Mouse (Mus musculus) kidney, postnatal 4 days (tissue): Measurements from ENCODE around the gene Gpa33.
"Not testable (repeated sequence)": the region's sequence is repeated elsewhere in the genome, so short reads cannot be mapped to it uniquely, and the experiment has no call there.

Experiments
- DNase-seq, 2 experiments: peaks; one replicate each; pipeline ENCODE4 v3.0.0; 2021; ENCODE audit warnings: mixed read lengths in 2 of 2

Gpa33 gene

DNA sequence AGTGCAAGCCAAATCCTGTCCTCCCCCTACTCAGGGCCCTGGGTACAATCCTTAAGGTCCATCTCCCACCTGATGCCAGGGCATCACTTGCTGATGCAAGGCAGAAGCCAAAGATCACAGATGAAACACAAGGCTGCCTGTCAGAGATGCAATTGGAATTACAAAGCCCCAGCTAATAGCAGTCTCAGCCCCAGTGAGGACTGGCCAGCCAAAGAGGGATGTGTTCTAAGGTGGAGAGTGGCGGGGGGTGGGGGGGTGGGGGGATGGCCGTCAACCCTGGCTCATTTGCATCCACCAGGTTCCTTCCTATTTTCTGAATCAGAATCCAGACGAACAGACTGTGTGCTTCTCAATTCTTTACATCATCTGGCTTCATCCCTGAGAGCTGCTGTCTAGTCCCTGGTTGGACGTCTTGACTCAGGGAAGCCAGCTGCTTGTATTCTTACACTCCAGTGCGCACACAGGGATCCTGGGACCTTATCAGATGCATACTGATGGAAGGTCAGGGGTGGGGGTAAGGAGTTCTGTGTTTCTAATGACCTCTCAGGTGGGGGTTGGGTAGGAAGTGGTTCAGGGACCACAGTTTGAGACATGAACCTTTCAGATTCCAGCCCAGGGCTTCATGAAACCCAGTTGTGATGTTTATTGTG is 5.2 kb downstream of the Gpa33 start:
- DNase-seq: no peak

DNA sequence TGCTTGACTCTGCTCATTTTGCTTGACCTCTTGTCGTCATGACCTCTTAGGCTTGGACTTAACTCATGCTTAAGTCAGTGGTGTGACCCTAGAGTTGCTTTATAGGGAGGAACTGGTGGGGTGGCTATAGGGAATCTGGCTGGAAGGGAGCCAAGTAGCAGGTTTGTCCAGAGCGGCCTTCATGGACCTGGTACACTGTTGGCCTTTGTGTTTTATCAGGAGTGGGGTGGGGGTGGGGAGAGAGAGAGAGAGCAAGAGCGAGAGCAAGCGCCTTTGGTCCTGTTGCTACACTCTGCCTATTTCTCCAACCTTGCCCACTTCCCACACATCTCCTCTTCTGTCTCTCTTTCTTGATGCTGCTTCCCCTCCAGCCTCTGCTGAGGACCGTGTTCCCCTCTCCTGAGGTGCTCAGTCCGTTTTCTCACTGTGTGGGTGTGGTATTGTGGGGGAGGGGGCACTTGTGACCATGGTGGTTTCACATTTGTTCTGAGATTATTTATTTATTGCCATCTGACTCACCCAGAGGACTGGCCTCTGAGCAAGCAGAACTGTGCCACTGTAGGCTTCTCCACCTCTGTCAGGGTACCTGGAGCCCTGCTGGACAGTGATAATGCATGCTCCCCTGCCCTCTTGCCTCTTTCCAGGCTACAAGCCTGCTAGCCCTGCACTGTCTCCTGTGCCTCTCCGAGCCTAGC is 7.4 kb downstream of the Gpa33 start:
- peak in 1 of 2 experiments; percentile 8 for DNase-seq

DNA sequence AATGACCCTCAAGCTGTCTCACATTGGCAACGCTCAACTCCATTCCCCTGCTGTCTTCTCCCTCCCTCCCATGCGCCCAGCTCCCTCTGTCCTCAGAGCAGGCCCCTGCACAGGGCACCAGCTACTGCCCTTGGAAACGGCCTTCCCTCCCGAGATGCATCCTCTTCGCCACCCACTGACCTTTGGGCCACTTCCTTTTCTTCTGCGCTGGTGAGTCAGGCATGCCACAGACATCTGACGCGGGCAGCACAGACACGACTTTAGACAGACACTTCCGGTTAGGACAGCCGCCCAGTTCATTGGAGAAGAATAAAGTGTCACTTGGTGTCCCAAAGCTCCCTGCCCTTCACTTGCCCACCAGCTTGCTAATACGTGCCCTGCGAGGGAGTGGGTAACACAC is 8.1 kb downstream of the Gpa33 start:
- peak in 1 of 2 experiments; percentile 36 for DNase-seq

DNA sequence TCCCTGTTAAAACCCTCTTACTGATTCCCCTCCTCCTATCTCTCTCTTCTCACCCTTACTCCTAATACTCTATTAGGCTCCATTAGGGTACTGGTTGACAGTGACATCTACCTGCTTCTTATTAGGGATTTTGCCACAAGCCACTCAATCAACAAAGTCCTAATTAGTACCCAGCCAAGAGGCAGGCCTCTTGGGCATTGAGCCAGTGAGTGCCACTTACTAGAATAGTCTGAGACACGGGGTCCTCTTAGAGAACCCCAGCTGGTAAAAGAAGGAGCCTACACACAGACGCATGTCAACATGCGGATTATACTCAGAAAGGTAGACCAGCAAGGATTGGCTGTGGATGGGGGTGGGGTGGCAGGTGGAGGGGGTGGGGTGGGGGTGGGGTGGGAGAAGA is 9.1 kb downstream of the Gpa33 start:
- DNase-seq: no peak

DNA sequence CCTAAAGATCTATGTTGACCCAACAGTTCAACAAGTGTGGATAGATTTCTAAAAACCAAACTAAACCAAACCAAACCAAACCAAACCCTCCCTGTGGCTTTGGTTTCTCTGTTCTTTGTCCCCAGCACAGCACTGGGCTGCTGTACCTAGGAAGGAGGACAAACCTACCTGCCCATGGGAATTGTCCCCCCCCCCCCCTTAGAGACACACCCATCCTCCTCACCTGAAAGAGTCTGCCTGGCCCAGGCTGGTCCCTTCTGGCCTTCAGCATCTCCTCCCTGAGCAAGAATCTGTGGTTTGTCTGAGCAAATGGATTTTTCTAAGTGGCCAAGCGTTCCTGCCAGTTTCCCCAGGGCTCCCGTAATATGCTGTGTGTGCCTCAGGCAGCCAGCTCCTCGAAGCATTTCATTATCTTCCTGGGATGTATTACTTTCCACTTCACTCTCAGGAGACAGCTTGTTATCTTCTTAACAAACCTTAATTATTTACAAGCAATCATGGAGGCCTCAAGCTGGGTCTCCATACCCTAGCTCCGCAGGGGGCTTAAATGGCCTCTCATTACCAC is 9.7 kb downstream of the Gpa33 start:
- DNase-seq: no peak

DNA sequence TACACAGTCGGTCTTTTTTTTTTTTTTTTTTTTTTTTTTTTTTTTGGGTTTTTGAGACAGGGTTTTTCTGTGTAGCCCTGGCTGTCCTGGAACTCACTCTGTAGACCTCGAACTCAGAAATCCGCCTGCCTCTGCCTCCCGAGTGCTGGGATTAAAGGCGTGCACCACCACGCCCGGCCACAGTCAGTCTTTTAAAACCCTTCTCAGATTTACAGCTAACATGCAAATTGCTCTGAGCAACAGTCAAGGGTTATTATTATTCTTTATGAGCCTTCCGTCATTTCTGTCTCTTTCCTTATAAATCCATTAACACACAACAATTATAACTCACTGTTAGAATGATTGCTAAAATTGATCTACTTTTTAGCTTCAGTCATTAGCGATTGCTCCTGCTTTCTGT is 11.8 kb downstream of the Gpa33 start:
- DNase-seq: not testable (repeated sequence)

DNA sequence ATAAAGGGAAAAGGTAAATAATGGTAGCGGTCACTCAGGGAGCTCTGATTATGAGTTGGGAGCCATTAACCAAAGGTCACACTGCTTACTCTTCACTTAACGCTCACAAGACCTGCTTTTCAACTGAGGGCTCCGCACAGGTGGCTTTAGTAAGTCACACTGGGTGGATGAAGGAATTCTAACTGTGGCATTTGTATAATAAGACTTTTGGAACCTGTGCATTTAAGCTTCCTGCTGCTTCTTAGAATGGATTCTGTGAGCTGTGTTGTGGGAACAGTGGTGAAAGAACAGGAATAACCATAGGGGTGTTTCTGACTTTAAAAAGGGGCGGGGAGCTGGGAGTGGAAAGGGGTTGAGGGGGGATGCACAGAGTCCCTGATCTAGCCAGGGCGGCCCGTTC is 12.3 kb downstream of the Gpa33 start:
- DNase-seq: no peak

DNA sequence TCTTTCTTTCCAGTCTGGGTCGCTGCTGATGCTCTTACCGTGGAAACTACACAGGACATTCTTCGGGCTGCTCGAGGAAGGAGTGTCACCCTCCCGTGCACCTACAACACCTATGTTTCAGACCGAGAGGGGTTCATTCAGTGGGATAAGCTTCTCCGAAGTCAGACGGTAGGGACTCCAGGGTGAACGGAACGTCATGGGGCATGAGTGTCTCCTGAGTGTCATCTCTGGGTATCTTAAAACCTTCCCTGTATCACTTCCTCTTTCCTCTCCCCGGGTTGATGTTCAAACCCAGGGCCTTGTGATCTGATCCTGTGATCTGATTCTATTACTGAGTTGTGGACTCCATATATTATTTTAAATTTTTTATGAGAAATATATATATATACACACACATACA is 16.6 kb downstream of the Gpa33 start:
- DNase-seq: no peak

DNA sequence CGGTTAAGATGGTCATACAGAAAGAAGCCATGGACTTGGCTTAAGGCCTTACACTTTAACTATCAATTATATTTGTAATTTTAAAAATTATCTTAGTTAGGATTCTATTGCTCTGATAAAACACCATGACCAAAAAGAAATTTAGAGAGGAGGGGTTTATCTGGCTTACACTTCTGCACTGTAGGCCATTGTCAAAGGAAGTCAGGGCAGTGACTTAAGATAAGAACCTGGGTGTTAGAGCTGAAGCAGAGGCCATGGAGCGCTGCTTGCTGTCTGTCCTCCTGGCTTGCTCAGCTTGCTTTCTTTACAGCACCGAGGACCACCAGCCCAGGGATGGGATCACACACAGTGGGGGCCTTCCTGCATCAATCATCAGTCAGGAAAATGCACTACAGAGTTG is 17.6 kb downstream of the Gpa33 start:
- DNase-seq: no peak

DNA sequence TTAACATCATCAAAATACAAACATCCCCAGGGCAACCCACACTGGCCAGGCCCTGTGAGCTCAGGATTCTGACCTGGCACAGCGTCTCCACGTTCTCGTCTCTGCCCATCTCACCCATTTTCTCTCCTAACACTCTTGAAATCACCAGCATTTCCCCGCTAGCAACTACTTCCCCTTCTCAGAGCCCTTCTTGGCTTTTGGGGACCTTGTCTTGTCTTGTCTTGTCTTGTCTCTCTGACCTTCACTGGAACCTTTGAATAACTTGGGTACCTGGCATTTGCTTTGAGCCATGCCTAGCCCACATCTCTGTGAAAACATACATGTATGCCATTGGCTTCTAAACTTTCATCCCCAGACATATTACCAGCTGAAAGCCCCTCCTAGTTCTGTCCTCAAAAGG is 19.4 kb downstream of the Gpa33 start:
- no peak for DNase-seq

DNA sequence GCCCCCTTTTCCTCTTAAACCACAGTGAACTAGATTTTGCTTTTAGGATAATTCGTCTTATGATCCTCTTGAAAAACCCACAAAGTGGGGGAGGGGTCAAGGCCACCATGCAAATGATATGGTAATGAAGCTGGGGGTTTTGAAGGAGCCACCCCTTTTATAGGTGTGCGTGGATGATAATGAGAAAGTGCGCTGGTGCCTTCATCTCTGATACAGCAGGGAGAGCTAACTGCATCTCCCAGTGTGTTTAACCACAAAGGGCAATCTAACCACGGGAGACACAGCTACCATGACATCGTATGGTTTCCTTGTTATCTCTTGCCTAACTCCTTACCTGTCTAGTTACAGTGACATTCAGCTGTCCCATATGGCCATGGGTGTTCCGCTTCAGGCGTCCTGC is 20.0 kb downstream of the Gpa33 start:
- no peak for DNase-seq

DNA sequence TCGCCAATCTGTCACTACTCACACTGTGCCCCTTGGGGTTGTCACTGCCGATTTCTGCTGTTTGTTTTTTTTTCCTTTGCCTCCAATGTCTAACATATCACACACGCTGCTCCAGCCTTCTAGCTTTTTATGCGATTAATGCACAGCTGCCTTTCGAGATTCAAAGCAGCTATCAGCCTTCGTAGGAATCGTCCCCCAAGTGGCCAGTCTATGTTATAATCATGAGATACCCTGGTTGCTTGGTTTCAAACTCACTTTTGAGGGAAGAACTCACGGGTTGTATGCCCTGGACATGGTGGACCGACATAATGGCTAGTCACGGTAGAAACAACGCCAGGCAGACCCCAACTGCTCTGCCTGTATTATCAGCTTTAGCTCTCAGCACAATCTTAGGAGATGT is 21.3 kb downstream of the Gpa33 start:
- DNase-seq: peak in 1 of 2 experiments; percentile 26

DNA sequence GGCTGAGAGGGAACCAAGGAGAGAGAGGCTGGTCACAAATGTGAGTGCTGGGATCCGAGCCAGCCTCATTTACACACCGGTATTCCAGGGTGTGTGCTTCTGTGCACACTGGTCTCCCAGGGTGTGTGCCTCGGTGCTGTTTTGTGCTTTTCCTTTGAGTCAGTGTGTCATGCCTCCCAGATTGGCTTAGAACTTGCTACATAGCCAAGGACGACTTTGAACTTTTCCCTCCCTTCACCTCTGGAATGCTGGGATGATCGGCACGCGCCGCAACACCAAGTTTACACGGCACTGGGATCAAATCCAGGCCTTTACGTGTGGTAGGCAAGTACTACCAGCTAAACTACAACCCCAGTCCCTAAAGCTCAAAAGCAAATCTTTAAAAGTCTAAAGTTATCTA is 22.0 kb downstream of the Gpa33 start:
- DNase-seq: no peak

DNA sequence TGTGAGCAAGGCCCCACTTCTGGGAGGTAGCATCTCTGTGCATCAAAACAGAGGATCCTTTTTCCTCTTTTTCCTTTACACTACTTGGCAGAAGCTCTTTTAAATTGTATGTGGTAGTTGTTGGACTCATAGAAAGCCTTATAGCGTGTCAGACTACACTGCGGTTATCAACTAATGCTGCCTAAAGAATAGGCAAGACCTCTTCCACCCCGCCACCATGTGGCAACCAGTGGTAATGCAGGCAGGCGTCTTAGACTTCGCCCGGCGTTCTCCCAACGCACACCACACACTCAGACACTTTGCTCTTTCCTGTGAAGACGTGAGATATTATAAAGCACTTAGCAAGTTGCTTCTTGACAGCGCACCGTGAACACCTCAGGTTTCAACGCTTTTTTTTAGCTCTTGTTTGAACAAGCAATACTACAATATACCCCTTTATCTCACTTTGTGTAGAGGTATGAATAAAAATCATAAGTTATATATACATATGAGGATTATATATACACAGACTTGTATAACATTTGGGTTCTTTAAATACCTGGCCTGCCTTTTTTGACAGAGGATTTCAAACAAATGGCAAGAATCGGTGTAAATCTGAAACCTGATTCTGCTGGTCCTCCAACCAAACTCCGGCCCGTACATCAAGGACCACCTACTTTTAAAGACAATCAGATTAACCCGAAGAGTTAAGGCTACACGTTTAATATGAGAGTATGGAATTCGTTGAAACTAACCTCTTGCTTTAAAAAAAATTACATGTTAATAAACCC is 23.5 kb downstream of the Gpa33 start:
- peak; percentile 95 to 96 for DNase-seq

DNA sequence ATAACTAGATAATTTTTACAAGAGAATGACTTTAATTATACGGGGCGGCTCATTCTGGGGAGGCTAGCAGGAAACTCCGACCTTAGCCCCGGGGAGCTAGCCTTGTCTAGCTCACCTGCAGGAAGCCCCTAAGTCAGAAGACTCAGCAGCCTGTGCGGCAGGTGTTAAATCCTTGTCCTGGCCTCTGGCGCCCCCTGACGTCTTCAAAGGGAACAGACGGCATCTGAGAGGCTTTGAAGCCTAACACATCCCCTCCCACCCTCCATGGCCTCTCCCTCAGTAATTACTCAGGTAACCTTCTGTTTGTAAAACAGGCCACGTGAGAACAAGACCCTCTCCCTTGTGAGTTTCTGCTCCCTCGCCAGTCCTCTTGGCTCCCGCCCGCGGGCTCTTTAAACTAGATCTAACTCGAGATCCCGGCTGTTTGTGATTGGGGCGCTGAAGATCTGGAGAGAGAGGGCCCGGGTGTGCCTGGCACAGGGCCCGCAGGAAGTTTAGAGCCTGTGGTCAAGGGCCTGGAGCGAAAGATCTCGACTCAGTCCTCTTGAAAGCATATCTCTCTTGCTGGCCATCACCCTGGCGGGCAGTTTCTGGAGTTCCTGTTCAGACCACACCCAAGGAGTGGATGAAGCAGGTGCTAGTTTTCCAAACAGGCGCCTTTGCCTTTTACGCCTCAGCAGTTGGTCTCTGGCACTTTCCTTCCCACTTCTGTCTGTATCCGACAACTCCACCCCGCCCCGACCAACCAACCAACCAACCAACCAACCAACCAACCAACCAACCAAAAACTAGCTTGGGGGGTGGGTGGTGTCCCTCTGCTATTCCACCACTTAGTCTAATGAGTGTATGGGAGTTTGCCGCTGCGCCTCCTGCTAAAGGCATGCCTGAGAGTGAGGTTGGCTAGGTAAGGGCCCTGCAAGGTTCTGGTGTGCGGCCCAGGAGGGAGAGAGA is 24.4 kb downstream of the Gpa33 start:
- peak; percentile 84 to 85 for DNase-seq

DNA sequence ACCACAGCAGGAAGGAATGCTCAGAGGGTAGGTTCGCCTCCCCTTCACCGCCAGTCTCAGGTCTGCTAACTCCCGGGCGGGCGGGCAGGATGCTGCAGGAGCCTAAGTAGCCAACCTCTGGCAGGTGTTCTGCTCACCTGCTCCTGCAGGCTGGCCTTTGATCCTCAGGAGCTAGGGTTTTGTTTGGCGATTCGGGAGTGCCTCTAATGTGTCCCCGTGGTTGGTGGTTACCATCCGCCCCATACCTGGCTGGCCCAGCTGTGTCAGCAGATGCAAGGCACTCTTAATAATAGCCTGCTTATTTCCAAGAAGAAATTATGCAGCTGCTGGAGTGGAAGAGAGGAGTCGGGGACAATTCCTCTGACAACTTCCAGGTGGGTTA is 25.1 kb downstream of the Gpa33 start:
- no peak for DNase-seq

DNA sequence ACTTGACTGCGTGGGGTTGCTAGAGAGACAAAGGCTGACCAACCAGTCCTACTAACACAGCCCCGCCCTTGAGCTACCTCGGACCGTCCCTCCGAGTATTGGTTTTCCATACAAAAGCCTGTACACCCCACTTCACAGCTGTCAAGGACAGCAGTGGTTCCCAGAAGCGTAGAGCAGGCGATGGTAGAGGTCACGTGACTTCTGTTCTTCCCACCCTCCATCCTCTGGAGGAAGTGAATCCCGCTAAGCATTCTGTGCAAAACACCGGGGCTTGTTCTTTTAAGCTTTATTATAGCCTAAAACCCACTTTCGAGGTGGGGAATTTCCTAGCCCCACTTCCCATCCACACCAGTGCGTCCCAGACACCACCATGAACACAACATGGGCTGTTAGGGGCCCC is 27.7 kb downstream of the Gpa33 start:
- DNase-seq: no peak

DNA sequence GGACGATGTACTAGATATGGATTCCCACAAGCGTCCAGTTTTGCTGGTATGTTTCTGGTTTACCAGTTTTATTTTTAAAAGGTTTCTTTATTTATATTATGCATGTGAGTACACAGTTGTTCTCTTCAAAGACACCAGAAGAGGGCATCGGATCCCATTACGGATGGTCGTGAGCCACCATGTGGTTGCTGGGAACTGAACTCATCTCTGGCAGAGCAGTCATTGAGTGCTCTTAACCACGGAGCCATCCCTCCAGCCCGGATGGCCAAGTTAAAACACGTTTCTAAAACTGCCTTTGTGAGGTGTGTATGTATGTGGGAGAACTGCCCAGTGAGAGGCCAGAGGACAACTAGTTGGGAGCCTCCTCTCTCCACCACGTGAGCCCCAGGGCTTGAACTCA is 28.6 kb downstream of the Gpa33 start:
- no peak for DNase-seq

DNA sequence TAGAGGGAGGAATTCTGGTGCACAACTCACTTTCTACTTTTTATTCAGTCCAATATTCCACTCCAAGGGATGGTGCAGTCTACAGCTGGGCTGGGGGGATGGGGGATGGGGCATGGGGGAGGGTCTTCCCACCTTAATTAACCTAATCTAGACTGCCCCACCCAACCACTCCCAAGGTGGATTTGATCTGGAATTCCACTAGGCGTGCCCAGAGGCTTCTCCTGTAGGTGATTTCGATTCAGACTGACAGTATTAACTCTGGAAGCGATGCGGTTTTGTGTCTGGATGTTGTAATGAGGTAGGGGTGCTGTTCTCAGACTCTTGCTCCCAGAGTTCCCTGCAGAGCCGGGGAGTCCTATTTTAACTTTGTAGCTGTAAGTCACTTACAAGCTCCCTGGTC is 30.1 kb downstream of the Gpa33 start:
- no peak for DNase-seq

DNA sequence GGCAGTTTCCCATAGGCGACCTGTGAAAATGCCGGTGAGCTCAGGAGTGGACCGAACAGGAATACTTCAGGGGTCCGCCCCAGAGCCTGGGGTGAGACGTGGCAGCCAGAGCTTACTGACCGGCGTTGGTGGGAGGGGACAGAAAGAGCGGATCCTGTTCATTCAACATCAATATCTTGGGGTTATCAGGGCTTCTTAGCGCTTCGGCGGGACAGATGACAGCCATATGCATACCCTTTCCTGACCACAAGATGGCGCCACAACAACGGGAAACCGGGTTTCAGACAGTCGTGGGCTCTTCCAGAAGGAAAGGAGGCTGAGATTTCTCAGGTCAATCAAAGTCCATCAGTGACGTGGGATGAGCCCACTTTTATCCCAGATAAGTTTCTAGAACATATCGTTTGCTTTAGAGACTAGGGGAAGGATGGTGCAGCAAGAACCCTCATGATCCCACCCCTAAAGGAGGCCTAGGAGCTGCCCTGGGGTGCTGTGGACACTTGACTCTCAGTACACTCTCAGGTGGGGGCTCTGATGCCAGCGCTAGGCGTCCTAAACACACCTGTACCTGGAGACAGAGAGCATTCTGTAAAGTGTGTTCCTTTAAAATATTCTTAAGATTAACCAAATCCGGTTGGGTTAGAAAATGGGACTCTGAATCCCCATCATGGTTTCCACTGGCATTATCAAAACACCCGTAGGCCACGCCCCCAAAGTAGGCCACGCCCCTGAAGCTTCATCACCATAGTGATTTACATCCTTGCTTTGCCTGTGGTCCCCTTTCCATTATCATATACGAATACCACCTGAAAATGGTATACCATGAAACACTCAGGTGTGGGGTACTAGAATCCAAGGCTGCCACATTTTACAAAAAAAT is 30.8 kb downstream of the Gpa33 start:
- DNase-seq: peak; percentile 84 to 85

DNA sequence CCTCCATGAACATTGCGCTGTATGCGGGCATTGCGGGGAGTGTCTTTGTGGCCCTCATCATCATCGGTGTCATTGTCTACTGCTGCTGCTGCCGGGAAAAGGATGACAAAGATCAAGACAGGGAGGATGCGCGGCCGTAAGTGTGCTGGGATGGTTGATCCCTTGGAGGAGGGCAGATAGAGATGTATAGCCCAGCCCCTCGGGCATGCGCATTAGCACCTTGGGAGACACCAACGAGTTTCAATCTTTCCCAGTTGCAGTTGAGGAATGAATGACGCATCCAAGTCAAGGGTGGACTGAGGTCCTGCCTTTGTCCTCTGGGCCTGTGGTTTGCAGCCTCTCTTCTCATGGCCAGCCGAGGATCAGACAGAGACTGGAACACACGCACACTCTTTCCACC is 34.5 kb downstream of the Gpa33 start:
- DNase-seq: no peak

DNA sequence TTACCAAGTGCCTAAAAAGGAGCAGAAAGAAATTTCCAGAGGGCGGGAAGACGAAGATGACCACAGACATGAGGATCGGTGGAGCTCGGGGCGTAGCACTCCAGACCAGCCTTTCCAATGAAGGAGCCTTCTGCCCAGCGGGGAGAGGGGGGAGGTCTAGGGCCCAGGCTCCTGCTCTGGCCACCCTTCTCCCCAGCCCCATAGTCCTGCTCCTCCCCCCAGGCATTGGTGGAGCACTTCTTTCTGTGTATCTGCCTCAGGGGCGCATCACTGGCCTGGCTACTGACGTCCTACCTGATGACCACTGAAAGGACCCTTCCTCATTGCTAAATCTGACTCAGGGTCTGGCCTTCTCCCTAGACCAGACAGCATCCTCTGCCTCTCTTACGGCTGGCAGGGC is 35.1 kb downstream of the Gpa33 start:
- no peak for DNase-seq
